Mouse (Mus musculus) adrenal gland, postnatal 4 days (tissue): ENCODE measurements at regions not wholly inside any gene's neighbourhood (a gene's known extent, or its start where the extent isn't known, plus 50 kb on each side); places are given as distances from the start of the nearest gene placed in this dataset.
A peak's percentile ranks its signal among the peaks of the same experiment; 100 is the strongest.
"Not testable (repeated sequence)": the region's sequence is repeated elsewhere in the genome, so short reads cannot be mapped to it uniquely, and the experiment has no call there.

ENCODE experiments used
- DNase-seq, 2 experiments: peaks; one replicate each; pipeline ENCODE4 v3.0.0; 2021 to 2022; ENCODE audit warnings: low spot score in 2 of 2, mixed read lengths in 2 of 2

DNA sequence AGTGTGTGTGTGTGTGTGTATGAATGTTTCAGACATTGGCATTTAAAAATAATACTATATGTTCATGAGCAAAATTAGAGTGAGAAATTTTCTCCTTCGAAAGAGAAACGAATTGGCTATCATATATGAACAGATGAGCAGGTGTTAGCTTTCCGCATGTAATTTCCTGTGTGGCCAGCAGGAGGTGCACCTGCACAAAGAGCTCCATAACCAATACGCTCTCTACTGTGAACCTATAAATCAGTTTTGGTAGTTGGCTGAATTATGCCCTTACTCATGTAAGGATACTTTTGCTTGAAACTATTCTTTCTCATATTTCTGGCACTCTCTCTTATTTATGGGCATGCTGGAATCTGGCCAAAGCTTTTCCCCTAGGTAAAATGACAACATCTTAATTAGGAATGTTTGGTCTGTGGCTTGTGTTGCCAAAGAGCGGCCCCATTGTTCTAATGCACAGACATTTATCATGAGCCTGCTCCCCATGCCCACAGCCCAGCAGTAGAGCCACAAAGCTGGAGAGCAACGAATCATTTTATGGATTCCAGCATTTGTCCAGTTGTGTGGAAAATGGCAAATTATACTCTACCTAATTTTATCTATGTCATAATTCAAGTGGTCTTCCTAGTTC, 1303.8 kb upstream of the Sel1l start:
- DNase-seq, result peak; percentile 3 to 8

GRCm38 (mm10) chr12:93151530-93151929, 1302.6 kb upstream of the Sel1l start:
- no peak for DNase-seq

- no peak for DNase-seq
These were observed 1293.3 kb upstream of the Sel1l start for GRCm38 (mm10) chr12:93142265-93142664.

GRCm38 (mm10) chr12:93136395-93136794, 1287.4 kb upstream of the Sel1l start:
- DNase-seq, result no peak

DNA sequence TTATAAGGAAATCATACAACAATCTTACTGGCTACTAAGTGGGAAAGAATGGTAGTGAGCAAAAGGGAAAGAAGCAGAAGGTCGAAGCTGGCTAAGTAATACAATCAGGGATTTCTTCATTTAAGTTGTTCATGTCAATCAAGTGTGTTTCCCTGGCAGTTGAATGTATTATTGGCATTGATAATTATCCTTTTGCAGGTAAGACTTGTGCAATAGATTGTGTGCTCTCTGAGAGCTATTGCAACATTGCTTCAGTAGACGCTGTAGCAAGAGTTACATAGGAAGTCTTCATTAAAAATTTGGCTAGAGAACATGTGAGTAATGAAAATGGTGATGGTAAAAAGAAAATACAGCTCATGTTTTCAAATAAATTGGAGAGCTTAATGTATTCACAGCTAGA, 1273.3 kb upstream of the Sel1l start:
- DNase-seq, result no peak

- no peak for DNase-seq
These were observed 1239.3 kb upstream of the Sel1l start for GRCm38 (mm10) chr12:93088031-93088790.

DNA sequence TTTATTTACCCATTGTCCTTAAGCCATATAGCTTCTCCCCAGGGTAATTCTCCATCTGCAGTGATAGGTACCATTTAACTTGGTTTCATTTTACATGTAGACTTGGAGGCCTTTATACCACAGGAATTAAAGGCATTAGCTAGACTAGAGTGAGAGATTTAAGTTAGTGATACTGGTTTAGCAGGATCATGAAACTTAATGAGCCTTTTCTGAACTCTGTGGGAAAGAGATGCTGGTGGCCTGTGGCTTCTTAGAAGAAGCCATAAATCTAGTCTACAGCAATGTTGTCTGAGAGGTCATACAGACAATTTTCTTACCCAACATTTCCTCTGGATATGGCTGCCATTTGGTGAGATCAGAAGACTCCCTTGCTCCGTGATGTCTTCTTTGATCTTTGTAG, 1214.9 kb upstream of the Sel1l start:
- no peak for DNase-seq

DNA sequence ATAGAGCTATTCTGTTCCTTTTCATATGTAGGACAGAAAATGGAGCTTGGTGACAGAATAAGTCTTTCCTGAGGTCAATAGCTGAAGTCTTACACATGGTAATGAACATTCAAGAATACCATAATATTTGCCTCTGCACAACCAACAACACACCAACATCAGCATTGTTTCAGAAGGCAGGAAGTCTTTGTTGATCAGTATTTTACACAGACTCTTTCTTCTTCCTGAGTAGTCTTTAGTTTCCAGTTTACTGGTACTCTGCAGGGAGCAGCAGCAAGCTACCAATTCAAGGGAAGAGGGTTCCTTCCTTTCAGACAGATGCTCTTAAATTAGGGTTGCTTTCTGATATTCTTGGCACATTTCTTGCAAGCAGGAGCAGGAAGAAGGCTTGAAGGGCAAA, 1170.7 kb upstream of the Sel1l start:
- no peak for DNase-seq

GRCm38 (mm10) chr12:93011583-93011982, 1162.6 kb upstream of the Sel1l start:
- no peak for DNase-seq

DNA sequence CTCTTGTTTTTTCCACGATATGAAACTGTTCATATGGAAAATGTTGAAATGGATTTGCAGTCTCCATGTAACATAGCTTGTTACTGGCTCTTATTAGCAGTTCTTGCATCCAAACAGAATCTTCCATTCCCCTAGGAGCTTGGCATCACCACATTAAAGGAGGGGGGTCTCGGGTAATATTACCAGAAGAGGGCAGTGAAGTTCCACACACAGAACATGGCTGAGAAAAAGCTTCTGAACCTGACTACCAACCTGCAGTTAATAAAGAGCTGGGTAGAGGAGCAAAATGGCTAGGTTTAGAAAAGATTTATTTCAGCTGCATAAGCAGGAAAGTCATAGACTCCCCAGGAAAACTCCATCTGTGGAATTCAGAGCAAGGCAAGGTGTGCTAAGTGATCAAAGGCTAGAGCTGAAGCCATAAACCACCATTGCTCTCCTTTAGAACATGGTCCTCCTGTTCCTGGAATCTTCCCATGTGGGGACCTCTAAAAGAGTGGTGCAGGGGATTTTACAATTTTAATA, 1157.9 kb upstream of the Sel1l start:
- no peak for DNase-seq

DNA sequence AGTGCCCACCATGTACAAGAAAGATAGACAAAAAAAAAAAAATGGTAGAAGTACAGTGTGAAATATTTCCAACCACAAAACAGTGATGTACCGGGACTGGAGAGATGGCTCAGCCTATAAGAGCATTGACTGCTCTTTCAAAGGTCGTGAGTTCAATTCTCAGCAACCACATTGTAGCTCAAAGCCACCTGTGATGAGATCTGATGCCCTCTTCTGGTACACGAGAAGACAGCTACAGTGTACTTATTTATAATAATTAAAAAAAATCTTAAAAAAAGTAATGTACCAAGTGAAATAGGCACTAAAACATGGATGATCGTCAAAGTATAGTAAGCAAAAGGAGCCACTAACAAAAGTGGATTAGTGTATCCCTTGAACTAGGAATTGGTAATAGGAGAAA, 1154.2 kb upstream of the Sel1l start:
- no peak for DNase-seq

DNA sequence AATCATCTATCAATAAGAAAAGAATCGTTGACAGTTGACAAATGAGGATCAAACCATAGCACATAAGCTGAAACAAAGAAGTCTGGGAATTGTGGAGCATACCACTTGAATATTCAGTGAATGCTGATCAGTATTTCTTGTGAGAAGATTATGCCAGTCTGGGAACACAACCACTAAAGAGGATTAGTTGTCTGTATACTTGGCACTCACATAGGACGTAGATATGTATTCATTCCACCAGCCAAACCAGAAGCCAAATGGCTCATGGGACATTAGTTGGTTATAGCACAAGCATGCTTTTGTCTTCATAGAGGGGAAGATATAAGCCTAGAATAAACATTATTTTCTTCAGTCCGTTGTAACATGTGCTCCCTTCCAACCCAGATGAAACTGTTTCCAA, 1126.7 kb upstream of the Sel1l start:
- no peak for DNase-seq

GRCm38 (mm10) chr12:92944352-92944751, 1095.4 kb upstream of the Sel1l start:
- no peak for DNase-seq

DNA sequence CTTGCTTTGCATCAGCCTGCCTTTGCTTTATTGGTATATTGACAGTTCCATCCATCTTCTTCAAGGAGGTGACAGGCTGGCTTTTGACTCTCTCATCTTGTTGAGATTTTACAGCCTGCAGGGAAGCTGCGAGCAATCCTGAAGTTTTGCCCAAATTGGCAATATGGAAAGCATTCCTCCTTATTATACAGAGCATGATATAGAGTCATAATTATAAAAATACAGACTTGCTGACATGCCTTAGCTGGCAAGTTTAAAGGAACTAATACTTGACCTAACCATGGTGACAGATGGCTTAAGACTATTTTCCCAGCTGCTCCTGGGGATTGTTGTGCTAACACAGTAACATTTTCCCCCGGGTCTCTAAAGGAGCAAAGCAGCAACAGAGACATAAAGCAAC, 1078.6 kb upstream of the Sel1l start:
- no peak for DNase-seq

DNA sequence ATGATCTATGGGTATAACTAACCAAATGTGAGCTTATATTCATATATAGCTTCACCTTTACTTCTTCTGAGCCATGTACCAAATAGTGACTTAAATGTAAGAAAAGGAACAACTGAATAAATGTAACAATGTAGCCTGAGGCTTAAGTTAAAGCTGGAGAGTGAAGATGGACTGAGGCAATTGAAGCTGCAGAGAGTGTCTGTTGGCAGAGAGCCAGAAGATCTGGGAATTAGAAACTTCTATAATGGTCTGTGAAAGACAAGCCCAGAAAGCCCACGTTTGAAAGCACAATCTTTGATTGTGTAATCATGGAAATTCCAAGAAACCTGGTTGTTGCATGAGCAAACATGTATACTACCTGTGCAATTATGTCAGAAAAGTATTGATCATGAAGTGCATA, 1078.0 kb upstream of the Sel1l start:
- DNase-seq, result no peak

- DNase-seq, result no peak
These were observed 1071.0 kb upstream of the Sel1l start for GRCm38 (mm10) chr12:92919920-92920319.

DNA sequence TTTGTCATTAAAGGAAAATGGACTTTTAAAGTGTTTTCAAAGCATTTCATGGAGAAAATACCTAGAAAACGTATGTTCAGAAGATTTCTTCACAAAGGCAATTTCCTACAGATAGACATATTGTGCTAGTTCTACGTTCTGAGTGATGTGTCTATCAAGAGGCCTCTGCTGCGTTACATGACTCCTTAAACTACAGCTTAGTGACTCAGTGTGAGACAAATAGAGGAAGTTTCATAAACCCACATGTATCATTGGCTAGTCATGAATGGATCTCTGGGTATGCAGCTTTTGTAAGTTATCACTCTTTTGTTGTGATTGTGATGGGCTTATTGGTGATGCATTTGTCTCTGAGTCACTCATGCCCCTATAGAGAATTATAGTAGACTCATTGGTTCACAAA, 1067.3 kb upstream of the Sel1l start:
- DNase-seq, result no peak

GRCm38 (mm10) chr12:92915776-92916175, 1066.8 kb upstream of the Sel1l start:
- no peak for DNase-seq

GRCm38 (mm10) chr12:92915203-92915602, 1066.2 kb upstream of the Sel1l start:
- DNase-seq, result no peak

DNA sequence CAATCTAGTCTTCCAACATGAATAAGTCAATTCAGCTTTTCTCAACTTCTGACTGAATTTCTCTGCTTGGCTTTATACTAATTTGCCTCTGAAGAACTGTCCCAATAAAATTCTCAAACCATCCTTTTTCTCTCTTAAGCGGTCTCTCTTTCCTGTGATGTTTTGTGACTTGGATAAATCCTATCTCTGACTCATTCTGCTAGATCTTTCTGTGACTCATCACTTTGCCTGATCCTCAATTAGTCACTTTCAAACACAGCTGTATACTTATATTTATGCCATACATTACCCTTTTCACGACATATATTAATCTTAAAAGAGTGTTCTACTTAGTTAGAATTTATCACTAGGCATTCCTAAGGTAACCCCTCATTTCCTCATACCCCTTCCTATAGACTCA, 1055.4 kb upstream of the Sel1l start:
- DNase-seq, result no peak

- DNase-seq, result no peak
These were observed 1043.4 kb upstream of the Sel1l start for GRCm38 (mm10) chr12:92892315-92892714.

DNA sequence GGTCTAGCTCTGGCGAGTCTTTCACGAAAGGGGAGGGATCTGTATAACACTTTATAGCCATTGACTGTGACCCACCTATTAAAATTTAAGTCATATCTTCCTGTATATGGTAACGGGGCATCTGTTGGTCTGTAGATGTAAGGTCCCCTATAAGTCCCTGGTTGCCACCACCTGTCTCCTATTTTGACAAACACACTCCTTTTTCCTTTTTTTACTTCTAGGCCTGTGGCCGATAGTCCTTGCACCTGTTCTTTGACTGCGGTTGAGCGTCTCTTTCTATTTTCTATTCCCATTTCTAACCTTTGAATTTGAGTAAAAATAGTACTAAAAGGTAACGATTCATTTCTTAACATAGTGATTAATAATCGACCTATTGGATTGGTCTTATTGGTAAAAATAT, 1042.7 kb upstream of the Sel1l start:
- not testable (repeated sequence) for DNase-seq

DNA sequence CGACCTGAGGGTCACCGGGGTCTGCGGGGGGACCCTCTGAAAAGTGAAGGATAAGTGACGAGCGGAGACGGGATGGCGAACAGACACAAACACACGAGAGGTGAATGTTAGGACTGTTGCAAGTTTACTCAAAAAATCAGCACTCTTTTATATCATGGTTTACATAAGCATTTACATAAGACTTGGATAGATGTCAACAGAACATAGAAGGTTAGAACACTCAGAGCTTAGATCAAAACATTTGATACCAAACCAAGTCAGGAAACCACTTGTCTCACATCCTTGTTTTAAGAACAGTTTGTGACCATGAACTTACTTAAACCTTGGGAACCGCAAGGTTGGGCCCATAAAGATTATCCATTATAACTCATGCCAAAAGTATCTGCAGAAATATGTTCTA, 1042.2 kb upstream of the Sel1l start:
- not testable (repeated sequence) for DNase-seq
